Mouse (Mus musculus) olfactory bulb, adult 2 months (tissue): ENCODE measurements at regions not wholly inside any gene's neighbourhood (a gene's known extent, or its start where the extent isn't known, plus 50 kb on each side); places are given as distances from the start of the nearest gene placed in this dataset.

Experiments
- CTCF ChIP-seq: fragments of 200-500 bp; IDR thresholded peaks from 2 replicates; pipeline ENCODE4 v1.5.1; 2012; ENCODE audit warnings: low read depth, mild to moderate bottlenecking, low read length, moderate library complexity; ENCODE audit not compliant: insufficient read depth
- POLR2A ChIP-seq: fragments of 200-500 bp; IDR thresholded peaks from 2 replicates; pipeline ENCODE4 v1.6.1; 2012; ENCODE audit warnings: mild to moderate bottlenecking, low read depth, low read length, moderate library complexity; ENCODE audit not compliant: insufficient read depth

- TF ChIP-seq CTCF (no peak), POLR2A (no peak)
These were observed 62.4 kb upstream of the Ppp2r3a start for GRCm38 (mm10) chr9:101314036-101314435.
